Mouse (Mus musculus) right cerebral cortex, postnatal 36 days (tissue): ENCODE measurements around the gene Smg1.
A peak's percentile ranks its signal among the peaks of the same experiment; 100 is the strongest.

ENCODE experiments used
- DNase-seq, 2 experiments: peaks; one replicate each; pipeline ENCODE4 v3.0.0; 2022; ENCODE audit warnings: low spot score in 2 of 2, mixed read lengths in 1 of 2

Smg1 gene

GRCm38 (mm10) chr7:118143123-118143522, 100.3 kb downstream of the Smg1 start:
- no peak for DNase-seq

- no peak for DNase-seq
Measured at GRCm38 (mm10) chr7:118141271-118141670, 102.2 kb downstream of the Smg1 start.

GRCm38 (mm10) chr7:118135128-118135527, 108.3 kb downstream of the Smg1 start:
- DNase-seq: no peak

- peak; percentile 96 to 97 for DNase-seq
Measured at GRCm38 (mm10) chr7:118129430-118130041, 113.9 kb downstream of the Smg1 start, which contains the start of gene Arl6ip1. Gene Arl6ip1 (minus strand): TSS chr7:118129662.

GRCm38 (mm10) chr7:118128925-118129429, 114.5 kb downstream of the Smg1 start:
- DNase-seq: no peak

GRCm38 (mm10) chr7:118126219-118126875, 117.1 kb downstream of the Smg1 start:
- no peak for DNase-seq

- no peak for DNase-seq
Measured at GRCm38 (mm10) chr7:118125736-118126135, 117.7 kb downstream of the Smg1 start.

GRCm38 (mm10) chr7:118123512-118124411, 119.7 kb downstream of the Smg1 start:
- DNase-seq: peak in 1 of 2 experiments; percentile 38

- no peak for DNase-seq
Measured at GRCm38 (mm10) chr7:118122235-118122634, 121.2 kb downstream of the Smg1 start.

- no peak for DNase-seq
Measured at GRCm38 (mm10) chr7:118120654-118121053, 122.8 kb downstream of the Smg1 start.

- no peak for DNase-seq
Measured at GRCm38 (mm10) chr7:118119946-118120345, 123.5 kb downstream of the Smg1 start.

GRCm38 (mm10) chr7:118119142-118119541, 124.3 kb downstream of the Smg1 start:
- no peak for DNase-seq

GRCm38 (mm10) chr7:118118426-118118825, 125.0 kb downstream of the Smg1 start:
- no peak for DNase-seq

GRCm38 (mm10) chr7:118117539-118118210, 125.8 kb downstream of the Smg1 start:
- DNase-seq: no peak

GRCm38 (mm10) chr7:118116787-118117538, 126.5 kb downstream of the Smg1 start:
- DNase-seq: no peak

GRCm38 (mm10) chr7:118115877-118116568, 127.4 kb downstream of the Smg1 start, which contains the start of gene Rps15a:
Gene Rps15a (minus strand): TSS chr7:118116188.
- peak; percentile 89 to 90 for DNase-seq

GRCm38 (mm10) chr7:118115533-118115876, 128.0 kb downstream of the Smg1 start:
- no peak for DNase-seq

- no peak for DNase-seq
Measured at GRCm38 (mm10) chr7:118113541-118114297, 129.8 kb downstream of the Smg1 start.

- DNase-seq: no peak
Measured at GRCm38 (mm10) chr7:118111128-118111527, 132.3 kb downstream of the Smg1 start.
